Mouse (Mus musculus): ENCODE data around the gene Myog. TPM values are rescaled to one million over a fixed set of nuclear protein-coding genes. Genes with fewer than 3 reads are reported as not detected.
A peak's percentile ranks its signal among the peaks of the same experiment; 100 is the strongest.

Gene Myog
- total RNA-seq, 1 experiment from 2014 or later: not detected

DNA sequence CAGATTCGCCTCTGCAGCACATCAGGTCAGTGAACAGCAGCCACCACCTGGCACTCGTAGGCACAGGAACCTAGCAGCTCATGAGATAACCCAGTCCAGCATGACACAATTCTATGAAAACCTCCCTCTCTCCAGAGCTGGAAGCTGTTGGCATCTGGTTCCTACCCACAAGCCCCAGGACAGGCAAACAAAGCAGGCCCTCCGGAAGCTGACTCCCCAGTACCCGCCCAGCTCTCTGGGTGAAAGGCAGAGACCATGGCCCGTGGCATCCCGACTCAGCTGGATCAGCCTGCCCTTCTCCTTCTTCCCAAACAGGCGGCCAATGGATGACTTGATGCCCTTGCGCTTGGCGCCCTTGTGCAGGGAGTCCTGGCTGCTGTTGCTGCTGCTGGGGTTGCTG lies 26.6 kb downstream of the Myog start:
- ATAC-seq (replicated peaks; ENCODE audit: low read depth, poor library complexity, severe bottlenecking): no peak

DNA sequence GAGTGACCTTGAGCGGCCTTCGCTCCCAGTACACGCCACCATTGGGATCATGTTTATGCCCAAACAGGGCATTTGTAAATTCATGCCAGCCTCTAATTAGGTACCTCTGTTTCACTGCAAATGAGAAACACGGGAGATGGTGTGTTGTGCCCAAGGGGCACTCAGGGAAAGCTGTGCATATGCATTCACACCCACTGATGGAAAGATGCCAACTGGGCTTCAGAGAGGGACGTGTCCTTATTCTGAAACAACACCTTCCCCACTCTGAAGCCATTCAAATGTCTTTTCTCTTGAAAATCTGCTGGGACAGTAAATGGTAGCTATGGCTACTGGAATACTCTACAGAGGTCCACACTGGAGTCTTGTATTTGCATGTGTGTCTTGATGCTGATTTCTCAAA lies 28.5 kb downstream of the Myog start:
- ATAC-seq (replicated peaks; ENCODE audit: low read depth, poor library complexity, severe bottlenecking): no peak

DNA sequence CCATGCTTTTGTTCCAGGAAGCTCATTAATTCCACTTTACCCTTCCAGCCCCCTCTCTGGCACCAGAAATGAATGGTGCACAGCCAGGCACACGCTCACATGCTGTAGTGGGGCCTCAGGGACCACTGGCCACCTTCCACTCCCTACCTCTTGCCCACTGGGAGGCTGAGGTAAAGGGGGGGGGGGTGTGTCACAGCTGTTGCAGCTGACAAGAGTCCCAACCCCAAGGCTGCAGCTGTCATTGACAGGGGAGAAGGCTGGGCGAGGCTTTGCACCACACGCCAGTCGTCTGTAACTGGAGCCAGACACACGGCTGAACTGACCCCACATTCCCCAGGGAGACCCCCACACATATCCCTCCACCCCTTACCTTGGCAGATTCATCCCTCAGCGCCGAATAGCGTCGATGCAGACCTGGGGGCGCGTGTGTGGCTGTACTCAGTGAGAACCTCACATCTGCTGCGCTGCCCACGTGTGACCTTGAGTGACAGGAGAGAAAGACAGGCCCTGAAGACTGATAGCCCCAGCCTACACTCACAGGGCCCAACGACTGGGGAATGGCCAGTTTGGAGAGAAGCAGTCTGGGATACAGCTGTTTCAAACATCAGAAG lies 31.0 kb downstream of the Myog start:
- no peak for ATAC-seq (replicated peaks; ENCODE audit: low read depth, poor library complexity, severe bottlenecking)

DNA sequence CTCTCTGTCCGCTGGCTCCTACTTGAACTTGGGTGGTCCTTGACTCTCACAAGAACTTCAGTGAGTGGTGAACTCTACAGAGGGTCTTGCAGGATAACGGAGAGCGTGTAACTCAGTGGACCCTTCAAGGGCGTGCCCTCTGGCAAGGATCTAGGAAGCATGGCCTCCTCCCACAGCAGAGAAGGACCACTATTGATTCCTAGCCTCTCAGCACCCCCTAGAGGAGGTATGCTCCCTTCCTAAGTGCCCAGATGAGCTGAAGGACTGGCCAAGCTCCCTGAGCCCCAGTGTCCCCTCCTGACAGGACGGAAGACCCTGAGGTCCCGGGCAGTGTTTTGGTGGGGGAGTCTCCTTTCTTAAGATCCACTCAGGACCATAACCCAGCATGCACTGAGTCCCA lies 32.8 kb downstream of the Myog start:
- ATAC-seq (replicated peaks; ENCODE audit: low read depth, poor library complexity, severe bottlenecking): peak; percentile 66; the same call in 1 of the 2 replicates

DNA sequence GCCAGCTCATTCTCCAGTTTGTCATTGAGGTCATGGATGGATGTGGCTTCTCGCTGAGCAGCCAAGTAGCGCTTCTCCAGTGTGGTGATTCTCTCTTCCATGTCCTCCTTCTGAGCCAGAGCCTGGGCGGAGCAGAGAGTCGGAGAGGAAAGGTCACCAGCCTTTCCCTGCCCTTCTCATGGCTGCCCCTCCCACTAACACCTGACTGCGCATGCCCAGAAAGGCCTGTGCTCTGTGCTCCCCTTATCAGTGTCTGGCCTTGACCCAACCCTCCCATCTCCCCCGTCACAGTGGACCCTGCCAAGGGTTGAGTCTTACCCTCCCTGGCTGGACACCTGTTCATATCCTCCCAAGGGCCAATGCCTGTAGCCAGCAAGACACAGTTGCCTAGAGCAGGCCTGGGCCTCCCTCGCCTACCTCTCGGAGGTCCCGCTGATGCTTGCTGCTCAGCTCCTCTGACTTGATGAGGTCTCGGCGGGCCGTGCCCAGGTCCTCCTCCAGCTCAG lies 37.1 kb downstream of the Myog start:
- no peak for ATAC-seq (replicated peaks; ENCODE audit: low read depth, poor library complexity, severe bottlenecking)

DNA sequence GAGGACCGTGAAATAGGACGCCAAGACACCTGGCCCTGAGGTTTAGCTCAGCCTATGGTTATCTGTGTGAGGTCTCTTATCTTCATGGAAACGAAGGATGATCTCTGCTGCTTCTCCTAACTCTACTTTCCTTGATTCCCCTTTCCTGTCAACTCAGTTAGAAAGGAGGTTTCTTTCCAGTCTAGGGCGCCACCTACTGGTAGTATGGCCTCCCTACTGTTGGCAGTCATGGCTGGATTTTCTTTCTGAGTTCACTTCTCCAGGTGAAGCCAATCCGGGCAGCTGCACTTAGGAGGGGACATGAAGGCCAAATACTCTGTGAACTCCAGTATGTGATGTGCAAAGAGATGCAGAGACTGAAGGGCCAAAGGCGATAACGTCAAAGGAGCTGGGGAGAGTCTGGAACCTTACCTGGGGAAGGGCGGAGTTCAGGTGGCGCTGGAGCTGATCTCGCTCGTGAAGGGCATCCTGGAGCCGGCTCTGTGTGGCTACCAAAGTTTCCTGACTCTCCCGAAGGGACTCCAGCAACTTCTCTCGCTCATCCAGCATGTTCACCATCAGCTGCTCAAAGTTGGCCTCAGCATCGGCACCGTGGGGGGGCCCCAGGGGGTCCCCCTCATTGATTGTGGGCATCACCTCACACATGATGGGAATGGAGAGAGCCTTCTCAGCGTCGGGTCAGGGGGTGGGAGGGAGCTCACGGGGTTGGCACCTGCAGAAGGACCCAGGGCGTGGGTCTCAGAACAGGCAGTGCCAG lies 42.3 kb downstream of the Myog start:
- ATAC-seq (replicated peaks; ENCODE audit: low read depth, poor library complexity, severe bottlenecking): peak; percentile 43

DNA sequence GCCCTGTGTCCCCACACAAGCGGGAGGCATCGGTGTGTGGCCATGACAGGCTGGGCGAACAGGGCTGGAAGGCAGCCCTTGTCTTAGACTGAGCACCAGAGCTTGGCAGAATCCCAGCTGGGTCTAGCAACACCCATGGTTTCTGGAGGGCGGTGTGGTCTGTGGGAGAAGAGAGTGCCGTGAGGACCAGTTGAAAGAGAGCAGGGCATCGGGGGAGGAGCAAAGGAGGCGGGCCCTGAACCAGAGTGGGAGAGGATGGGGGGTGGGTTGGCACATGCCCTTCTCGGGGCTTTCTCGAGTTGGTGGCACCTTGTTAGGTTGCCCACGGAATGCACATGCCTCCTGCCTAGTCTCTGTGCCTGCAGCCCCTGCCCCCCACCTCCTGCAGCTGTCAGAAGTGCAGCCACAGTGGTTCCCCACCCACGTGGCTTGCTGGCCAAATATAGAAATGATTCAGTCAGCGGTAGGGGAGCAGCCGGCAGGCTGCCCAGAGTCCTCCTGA lies 43.0 kb downstream of the Myog start, which contains the start of gene Ppfia4:
Gene Ppfia4 (minus strand): TSS at position 159 of the 502 bp plus-strand sequence.
- peak; percentile 81 for ATAC-seq (replicated peaks; ENCODE audit: low read depth, poor library complexity, severe bottlenecking)

DNA sequence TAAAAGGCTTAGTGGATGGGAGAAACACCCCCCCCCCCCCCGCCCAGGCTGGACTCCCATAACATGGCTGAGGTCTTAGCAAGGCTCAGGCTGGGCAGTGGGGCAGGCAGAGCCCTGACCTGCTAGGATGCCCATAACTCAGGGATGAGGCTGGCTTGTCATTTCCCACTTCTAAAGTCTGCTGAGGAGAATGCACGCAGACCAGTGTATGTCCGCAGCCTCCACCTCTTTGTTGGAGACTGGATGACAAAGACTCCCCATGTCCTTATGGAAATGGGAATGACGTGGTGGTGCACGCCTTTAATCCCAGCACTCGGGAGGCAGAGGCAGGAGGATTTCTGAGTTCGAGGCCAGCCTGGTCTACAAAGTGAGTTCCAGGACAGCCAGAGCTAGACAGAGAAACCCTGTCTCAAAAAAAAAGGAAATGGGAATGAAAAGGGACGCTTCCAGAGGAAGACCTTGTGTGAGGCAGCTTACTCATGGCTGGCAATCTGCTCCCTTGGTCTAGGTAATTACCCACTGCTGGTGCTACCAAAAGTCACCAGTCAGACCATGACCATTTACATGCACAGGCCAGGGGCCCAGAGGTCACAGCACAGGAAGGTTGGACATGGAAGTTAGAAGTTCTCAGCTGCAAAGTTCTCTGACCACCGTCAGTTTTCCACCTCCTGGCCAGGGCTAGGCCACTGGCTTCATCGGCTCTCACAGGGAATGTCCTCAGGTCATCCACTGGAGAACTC lies 43.8 kb downstream of the Myog start:
- no peak for ATAC-seq (replicated peaks; ENCODE audit: low read depth, poor library complexity, severe bottlenecking)

DNA sequence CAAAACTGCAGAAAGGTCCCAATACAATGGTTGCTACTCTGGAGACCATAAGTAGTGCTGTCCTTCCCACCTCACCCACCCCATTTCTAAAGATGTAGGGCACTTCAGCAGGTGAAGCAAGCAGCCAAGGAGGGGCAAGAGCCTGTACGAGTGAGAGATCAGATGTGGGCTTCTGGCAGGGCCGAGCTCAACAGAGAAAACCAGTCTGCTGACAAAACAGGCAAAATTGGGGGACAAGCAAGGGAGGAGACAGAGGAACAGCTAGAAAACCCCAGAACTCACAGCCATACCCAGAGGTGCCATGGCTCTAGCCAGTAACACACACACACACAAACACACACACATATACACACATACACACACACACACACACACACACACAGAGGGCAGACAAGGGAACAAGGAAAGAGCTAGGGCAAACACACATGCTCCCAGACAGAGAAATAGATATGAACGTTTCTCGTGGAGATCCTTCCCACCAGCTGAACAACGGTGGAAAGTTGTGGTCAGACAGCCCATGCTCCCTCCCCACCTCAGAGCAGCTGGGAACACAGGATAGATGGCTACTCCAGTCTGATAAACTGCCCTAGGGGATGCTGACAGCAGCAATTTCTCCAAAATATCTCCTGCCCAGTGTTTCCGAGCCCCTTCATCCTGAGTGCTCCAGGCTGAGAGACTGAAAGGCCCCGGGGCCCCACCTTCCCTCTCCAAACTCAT lies 44.5 kb downstream of the Myog start:
- ATAC-seq (replicated peaks; ENCODE audit: low read depth, poor library complexity, severe bottlenecking): no peak

DNA sequence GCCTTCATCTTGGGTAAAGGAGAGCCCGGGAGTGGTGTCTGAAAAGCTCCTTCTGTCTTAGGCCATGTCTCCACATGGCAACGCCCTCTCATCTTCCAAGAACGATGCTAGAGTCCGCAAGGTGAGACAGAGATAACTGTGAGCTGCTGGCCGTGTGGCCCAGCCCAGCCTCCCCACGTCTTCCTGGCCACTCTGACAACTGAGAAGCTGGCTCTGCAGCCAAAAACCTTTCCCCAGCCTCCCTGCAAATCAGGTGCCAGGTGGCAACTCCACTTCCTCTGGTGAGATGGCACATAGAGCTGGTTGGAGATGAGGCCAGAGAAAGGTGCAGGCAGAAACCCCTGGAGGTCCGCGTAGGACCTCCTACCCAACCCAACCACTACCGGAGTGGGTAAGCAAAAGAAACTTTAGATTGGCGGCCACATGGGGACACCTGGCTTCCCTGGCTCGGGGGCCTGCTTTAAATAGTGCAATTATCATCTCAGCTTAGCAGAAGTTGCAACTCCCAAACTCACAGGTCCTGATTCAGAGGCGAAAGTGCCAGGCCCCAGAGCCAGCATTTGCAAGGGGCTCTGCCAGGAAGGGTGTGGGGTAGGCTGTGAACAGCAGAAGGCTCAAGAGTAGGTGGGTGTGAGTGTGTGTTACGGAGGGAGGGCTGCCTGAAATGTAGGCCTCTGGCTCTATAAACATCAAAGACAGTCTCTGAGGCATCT lies 45.6 kb downstream of the Myog start:
- no peak for ATAC-seq (replicated peaks; ENCODE audit: low read depth, poor library complexity, severe bottlenecking)

DNA sequence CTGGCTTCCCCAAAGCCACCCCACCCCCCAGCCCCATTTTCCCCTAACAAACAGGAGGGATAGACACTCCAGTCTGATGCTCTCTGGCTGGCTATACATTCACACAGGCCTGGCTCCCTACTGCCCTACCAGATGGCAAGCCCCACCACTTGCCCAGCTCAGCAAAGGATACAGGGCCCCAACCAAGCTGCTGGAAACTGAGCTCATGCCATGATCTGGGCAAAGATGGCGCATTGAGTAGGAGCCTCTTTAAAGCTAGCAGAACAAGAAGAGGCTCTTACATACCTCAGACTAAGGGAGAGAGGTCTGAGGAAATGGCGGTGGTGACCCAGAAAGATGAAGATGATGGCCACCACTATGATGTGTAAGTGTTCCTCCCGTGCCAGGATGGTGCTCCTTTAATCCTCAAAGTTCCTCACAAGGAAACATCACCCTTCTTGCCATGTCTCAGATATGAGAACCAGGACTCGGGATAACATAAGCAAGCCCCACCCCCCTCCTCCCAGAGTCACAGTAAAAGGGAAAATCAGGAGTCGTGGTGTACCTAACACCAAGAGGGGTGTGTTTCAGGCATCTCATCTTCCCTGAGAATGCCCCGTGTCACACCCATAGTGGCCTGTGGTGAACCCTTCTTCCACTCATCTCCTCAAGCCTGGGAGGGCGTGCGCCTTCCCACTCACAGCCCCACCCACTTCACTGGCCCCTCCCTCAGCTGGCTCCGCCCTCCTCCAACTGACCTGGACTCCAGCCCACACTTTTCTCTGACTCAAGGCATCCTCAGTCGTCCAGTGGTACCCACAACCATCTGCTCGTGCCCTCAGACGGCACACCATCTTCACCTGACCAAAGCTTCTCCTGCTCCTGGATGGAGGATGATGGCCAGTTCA lies 46.4 kb downstream of the Myog start:
- no peak for ATAC-seq (replicated peaks; ENCODE audit: low read depth, poor library complexity, severe bottlenecking)

DNA sequence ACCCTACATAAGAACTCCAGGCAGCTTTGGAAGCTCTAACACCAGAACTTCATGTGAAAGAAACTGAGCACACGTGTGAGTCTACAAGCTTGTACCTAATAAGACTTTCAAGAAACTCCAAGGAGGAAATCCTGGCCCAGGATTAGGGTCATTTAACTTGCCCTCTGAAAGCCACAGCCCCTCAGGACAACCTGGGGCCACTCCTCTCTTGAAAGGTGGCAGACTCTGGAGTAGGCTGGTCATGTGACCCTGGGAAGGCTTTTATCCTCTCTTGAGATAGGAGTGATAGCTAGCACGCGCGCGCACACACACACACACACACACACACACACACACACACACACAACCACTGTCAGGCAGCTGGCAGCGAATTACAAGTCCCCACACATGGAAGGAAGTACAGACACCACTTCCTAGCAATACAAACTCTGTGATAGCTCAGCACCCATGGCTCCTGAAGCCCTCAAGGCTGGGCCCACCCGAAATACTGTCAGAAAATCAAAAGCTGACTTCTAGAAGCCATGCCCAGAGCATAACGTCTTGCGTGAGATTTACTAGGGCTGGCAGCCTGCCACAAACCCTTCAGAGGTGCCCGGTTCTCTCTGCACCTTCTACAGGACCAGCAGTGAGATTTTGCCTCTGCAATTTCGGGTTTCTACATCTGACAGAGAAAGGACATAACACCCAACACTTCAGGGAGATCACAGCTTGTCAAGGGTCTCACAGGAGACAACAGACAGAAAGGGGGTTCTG lies 47.3 kb downstream of the Myog start:
- ATAC-seq (replicated peaks; ENCODE audit: low read depth, poor library complexity, severe bottlenecking): no peak

DNA sequence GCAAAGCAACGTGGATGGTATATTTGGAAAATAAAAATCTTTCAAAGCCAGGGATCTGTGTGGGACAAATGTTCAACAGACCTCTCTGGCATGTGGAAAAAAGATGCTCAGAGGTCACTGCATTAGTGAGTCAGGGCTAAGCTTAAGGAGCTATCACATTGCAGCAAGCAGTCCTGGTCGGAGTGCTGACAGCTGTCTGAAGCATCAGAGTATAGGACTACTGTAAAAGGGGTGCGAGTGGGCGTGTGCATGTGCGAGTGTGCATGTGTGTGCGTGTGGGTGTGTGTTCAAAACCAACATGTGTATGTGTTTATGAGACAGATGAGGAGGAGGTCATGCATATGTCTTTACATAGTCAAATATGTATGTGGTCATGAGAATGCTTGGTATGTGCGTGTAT lies 49.4 kb downstream of the Myog start:
- no peak for ATAC-seq (replicated peaks; ENCODE audit: low read depth, poor library complexity, severe bottlenecking)

DNA sequence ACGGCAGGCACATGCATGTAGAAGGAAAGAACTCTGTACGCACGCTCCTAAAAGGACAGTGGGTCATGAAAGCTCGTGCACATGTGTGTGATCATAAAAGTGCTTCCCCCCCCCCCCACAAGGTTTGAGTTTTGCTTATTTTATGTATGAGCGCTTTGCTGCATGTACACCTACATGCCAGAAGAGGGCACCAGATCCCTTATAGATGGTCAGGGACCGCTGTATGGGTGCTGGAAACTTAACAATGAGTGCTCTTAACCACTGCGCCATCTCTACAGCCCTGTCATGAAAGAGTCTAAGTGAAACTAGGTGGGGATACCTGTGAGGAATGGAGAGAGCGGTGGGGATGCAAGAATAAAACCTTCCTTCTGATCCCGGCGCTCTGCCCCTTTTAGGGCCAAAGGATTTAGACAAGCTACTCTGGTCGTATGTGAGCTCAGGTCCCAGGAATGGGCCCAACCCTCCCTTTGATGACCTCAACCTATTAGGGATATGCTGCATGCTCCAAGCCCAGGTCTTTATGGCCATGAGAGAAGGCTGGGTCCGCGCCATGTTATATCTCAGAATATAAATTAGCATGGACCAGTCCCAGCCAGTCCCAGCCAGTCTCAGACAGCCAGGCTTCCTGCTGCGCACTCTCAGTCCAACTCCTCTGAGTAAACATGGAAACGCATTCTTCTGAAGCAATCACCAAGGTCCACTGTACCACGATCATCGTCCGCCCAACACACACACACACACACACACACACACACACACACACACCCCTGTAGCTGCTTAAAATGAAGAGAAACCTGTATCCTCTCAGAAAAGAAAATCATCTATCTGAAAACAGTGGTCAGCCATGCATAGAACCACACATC lies 50.2 kb downstream of the Myog start:
- ATAC-seq (replicated peaks; ENCODE audit: low read depth, poor library complexity, severe bottlenecking): no peak

DNA sequence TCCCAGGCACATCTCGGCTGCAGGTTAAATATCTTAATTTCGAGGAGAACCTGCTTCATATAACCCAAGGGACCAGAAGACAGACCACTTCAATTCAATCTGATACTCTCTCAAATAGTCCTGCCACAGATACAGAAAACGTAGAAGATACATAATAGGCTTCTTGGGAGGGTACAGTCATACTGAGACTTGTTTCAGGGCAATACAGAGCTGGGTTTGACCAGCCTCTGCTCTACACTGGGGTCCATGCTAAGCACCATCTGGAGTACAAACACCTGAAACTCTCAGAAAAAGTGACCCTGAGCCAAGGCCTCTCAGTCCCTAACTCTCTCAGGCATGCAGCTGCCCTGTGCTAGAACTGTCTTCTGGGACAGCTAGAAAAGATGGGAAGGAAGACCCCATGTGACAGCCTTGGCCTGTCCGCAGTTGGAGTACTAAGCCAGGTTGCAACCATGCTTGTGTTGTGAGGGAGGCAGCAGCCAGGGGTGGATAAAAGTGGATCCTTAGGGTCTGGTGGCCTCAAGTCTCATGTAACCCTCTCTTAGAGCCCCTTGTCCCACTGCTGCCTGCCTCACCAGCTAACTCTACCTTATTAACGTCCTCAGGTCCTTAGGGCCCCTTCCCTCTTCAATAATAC lies 52.0 kb downstream of the Myog start:
- no peak for ATAC-seq (replicated peaks; ENCODE audit: low read depth, poor library complexity, severe bottlenecking)
